Mouse (Mus musculus) retina, postnatal 1 day (tissue): ENCODE data around the gene Olfr108.

Source experiments
- DNase-seq: peaks from one replicate; pipeline ENCODE4 v3.0.0-alpha.2; 2012

Gene Olfr108

DNA sequence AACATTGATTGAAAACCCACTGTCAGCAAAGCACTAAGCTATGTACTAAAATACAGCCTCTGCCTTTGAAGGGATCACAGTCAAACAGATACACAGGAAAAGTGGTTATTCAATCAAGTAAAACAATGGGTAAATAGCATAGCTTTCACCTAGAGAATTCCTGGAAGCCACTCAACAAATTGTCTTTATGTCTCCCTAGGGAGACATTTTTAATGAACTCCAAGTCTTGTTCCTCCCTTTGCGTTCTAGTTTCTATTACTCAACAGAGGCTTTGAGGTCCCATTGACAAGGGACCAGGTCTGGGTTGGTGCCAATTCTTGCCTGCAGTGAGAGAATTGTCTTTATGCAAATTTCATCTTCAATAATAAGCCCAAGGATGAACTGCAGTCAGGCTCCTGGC is at the start of gene Olfr108:
Gene Olfr108 (plus strand): TSS at position 301 of the 400 bp plus-strand sequence.
- DNase-seq, result no peak

DNA sequence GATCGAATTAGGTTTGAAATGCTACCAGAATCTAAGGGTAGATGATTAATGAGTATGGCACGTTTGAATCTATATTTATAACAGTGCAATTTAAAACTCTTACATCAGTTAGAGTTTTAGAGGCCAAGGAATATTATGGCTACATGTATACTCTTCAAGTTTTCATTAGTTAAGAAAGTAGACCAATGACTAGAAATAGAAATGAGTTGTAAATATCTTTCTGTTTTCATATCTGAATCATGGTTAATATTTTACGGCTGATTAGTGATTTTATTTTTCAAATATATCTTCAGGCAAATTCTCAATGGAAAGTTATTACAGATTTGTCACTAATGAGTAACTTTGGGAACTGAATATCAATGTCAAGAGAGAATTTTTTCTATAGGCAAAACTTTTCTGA is 46.4 kb upstream of the Olfr108 start, which contains the start of gene Olfr107:
Gene Olfr107 (plus strand): TSS at position 301 of the 400 bp plus-strand sequence.
- no peak for DNase-seq

DNA sequence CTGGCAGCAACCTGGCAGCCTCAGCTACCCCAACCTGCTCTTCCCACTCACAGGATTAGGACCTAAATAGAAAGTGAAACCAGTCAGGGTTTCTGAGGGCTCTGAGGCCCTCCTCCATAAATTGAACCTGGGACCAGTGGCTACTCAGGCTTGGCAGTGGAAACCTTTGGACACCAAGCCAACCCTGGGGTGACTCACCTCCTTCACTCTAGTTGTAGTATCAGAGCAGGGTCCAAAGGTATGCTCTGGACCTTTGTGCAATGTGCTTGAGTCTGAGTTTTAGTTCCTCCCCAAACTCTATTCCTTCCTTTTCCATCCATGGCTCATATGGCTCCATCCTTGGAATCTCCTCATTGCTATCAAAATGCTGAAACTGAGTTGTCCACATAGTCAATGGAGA is 31.9 kb upstream of the Olfr108 start:
- no peak for DNase-seq

DNA sequence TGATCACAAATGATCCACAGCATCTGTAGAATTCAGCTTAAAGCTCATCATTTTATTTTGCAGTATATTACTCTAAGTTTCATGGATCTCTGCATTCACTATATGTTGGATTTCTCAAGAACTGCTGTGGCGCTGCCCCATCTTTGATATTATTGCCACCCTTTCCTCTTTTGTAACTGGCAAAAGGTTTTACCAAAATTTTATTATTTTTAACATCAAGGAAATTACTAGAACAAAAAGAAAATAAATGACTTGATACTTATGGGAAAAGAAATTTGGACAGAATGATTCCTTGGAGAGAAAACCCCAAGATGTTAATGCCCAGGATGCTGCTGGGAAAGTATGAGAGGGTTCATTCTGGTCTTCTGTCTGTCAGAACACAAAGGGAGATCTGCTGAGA is 13.3 kb downstream of the Olfr108 start, which contains the start of gene Olfr109:
Gene Olfr109 (plus strand): TSS at position 301 of the 400 bp plus-strand sequence.
- DNase-seq, result no peak

DNA sequence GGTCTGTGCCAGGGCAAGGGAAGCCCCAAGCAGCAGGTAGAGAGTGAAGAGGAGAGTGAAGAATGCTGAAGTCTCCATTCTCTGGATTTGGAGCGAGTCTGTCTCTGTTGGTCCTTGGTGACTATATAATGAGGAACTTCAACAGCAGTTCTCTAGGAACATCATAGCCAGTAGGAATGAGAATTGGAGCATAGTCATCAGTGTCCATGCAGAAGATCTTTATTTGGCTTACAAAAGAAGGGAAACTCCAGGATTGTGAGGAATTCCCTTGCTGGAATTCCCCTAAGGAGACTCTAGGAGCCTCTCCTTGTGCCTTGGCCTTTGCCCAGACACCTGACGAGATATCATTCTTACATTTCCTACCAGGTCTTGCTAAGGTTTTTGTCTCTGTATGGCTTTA is 38.2 kb downstream of the Olfr108 start, which contains the start of gene H2-M2:
Gene H2-M2 (minus strand): TSS at position 101 of the 400 bp plus-strand sequence.
- no peak for DNase-seq

DNA sequence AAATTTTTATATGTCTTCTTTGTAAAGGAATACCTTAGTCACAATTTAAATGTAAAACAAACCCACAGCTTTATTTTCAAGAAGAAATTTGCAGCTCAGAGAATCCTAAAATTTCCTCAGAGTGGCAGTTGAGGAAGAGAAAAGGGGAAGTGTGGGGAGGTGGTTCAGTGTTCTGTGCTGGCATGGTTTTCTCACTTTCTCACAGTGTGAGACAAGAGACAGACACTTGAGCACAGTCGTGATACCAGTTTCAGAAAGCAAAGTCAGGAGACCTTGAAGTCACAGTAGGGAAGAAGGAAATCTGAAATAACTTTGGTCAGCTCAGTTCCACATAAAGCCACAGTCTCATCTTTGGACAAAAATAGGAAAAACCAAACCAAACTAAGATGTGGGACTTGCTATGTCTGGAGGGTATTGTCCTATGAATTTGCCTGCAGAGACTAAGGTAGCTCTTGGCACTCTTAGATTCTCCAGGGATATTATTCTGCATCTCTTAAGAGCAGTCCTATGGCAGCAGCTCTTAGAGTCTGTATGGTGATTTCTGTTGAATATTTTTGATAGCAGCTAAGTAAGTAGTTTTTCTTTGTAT is 46.7 kb downstream of the Olfr108 start, which contains the start of gene Olfr110:
Gene Olfr110 (plus strand): TSS at position 539 of the 589 bp plus-strand sequence.
- DNase-seq, result no peak
